Mouse (Mus musculus) testis, adult 2 months (tissue): ENCODE results near the gene Casp9.

Source experiments
- CTCF ChIP-seq: fragments of 200-500 bp; IDR thresholded peaks from 2 replicates; pipeline ENCODE4 v1.5.1; 2012; ENCODE audit warnings: low read depth, mild to moderate bottlenecking, inconsistent platforms, low read length, moderate library complexity; ENCODE audit not compliant: control insufficient read depth, insufficient read depth, insufficient replicate concordance
- POLR2A ChIP-seq: fragments of 200-500 bp; IDR thresholded peaks from 2 replicates; pipeline ENCODE4 v1.6.1; 2012; ENCODE audit warnings: low read depth, mild to moderate bottlenecking, inconsistent platforms, low read length, moderate library complexity; ENCODE audit not compliant: control insufficient read depth

GRCm38 (mm10) chr4:141791951-141792350, 1.5 kb upstream of the Casp9 start:
- no peak for TF ChIP-seq CTCF
- TF ChIP-seq POLR2A = no peak
